Mouse (Mus musculus) heart, embryonic 16.5 days (tissue): ENCODE measurements around the gene Fry. TPM values are rescaled to one million over a fixed set of nuclear protein-coding genes. Genes with fewer than 3 reads are reported as not detected.

ENCODE experiments used
- ATAC-seq: fragments of 200-750 bp; cut with Nextera tagmentation; replicated peaks from 2 replicates; pipeline ENCODE4 v1.8.0; 2017; ENCODE audit warnings: moderate number of reproducible peaks; ENCODE audit not compliant: insufficient read depth, low FRiP score; ENCODE audit errors: extremely low read depth
- H3K27ac ChIP-seq: fragments of 300-500 bp; sonication (generic); 2 replicates; pipeline ENCODE4 v1.5.1; 2014; ENCODE audit warnings: mild to moderate bottlenecking, low read length, control low read depth, moderate library complexity
- H3K27me3 ChIP-seq: fragments of 300-500 bp; sonication (generic); 2 replicates; pipeline ENCODE4 v1.6.1; 2014; ENCODE audit warnings: low read length, mixed read lengths; ENCODE audit not compliant: control insufficient read depth, insufficient read depth
- H3K36me3 ChIP-seq: fragments of 300-500 bp; sonication (generic); 2 replicates; pipeline ENCODE4 v1.6.1; 2014; ENCODE audit not compliant: control insufficient read depth, insufficient read depth
- H3K4me1 ChIP-seq: fragments of 300-500 bp; sonication (generic); 2 replicates; pipeline ENCODE4 v1.6.1; 2014; ENCODE audit warnings: low read length, mixed read lengths; ENCODE audit not compliant: control insufficient read depth, insufficient read depth
- H3K4me2 ChIP-seq: fragments of 300-500 bp; sonication (generic); 2 replicates; pipeline ENCODE4 v1.6.1; 2014; ENCODE audit warnings: low read depth, mild to moderate bottlenecking, control low read depth, low read length
- H3K4me3 ChIP-seq: fragments of 300-500 bp; sonication (generic); 2 replicates; pipeline ENCODE4 v1.5.1; 2014; ENCODE audit warnings: mild to moderate bottlenecking, control low read depth, low read length
- H3K9ac ChIP-seq: fragments of 300-500 bp; sonication (generic); 2 replicates; pipeline ENCODE4 v1.6.1; 2014; ENCODE audit warnings: low read length, control low read depth
- H3K9me3 ChIP-seq: fragments of 300-500 bp; sonication (generic); replicated peaks from 2 replicates; pipeline ENCODE4 v1.6.1; 2016; ENCODE audit warnings: low read length; ENCODE audit not compliant: control insufficient read depth
- WGBS: fragments of 180-500 bp; shearing (Covaris S2); extraction: QIAGEN DNeasy Blood & Tissue Kit; methylation state at CpG from one replicate; pipeline ENCODE4 v1.1.7; 2014; 5-methylcytosine and 5-hydroxymethylcytosine counted together
- polyA plus RNA-seq: library from polyadenylated mRNA; unstranded; fragments of >200 nt; fragmentation: Nextera tagmentation; extraction: Ambion mirVana; gene quantifications from 2 replicates; pipeline ENCODE4 v1.2.1, GENCODE M21; 2015

The Fry gene
- polyA plus RNA-seq, 1 experiment from 2014 or later = 32.6 TPM

DNA sequence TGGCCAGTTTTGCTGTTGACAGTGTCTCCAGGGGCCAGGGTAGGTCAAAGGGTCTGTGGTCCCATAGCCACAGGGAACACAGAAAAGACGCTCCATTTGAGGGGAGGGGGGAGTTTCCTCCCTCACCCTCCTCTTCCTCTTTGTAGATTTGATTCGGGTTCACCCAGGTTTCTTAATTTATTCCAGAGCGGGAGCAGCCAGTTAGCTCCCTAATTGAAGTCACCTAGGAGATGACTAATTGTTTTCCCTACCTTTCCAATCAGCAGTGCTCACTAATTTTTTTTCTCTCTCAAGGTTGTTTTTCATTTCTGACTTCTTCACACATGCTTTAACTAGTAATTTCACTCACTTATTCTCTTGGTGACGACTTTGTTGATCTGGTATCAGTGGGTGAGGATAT lies 399.6 kb downstream of the Fry start, which contains the start of gene Zar1l:
Gene Zar1l (minus strand): TSS at position 101 of the 400 bp plus-strand sequence.
- no peaks in the 10 kb centered on the region for H3K9me3 ChIP-seq
- H3K27ac ChIP-seq = no peak within 1 kb of the TSS
- ATAC-seq = no peak
- H3K36me3 ChIP-seq = no peaks in the 10 kb centered on the region
- 53% methylated on average over 4 of the region's 4 CpGs for WGBS
- H3K9ac ChIP-seq = no peak within 1 kb of the TSS
- H3K4me3 ChIP-seq = no peak within 1 kb of the TSS
- H3K4me1 ChIP-seq = peaks cover 6% of the 10 kb centered on the region
- no peaks in the 10 kb centered on the region for H3K27me3 ChIP-seq
- H3K4me2 ChIP-seq = no peak within 1 kb of the TSS

GRCm38 (mm10) chr5:150519551-150519950 lies 401.1 kb downstream of the Fry start:
- Histone ChIP-seq H3K27me3 (no peaks in the 10 kb centered on the region), H3K9me3 (no peaks in the 10 kb centered on the region), H3K36me3 (no peaks in the 10 kb centered on the region), H3K9ac (no peak overlapping the region), H3K4me2 (no peak overlapping the region), H3K27ac (no peak overlapping the region), H3K4me1 (peaks cover 11% of the 10 kb centered on the region), H3K4me3 (no peak overlapping the region)
- WGBS = 91% methylated on average over 1 of the region's 1 CpGs
- ATAC-seq = no peak

DNA sequence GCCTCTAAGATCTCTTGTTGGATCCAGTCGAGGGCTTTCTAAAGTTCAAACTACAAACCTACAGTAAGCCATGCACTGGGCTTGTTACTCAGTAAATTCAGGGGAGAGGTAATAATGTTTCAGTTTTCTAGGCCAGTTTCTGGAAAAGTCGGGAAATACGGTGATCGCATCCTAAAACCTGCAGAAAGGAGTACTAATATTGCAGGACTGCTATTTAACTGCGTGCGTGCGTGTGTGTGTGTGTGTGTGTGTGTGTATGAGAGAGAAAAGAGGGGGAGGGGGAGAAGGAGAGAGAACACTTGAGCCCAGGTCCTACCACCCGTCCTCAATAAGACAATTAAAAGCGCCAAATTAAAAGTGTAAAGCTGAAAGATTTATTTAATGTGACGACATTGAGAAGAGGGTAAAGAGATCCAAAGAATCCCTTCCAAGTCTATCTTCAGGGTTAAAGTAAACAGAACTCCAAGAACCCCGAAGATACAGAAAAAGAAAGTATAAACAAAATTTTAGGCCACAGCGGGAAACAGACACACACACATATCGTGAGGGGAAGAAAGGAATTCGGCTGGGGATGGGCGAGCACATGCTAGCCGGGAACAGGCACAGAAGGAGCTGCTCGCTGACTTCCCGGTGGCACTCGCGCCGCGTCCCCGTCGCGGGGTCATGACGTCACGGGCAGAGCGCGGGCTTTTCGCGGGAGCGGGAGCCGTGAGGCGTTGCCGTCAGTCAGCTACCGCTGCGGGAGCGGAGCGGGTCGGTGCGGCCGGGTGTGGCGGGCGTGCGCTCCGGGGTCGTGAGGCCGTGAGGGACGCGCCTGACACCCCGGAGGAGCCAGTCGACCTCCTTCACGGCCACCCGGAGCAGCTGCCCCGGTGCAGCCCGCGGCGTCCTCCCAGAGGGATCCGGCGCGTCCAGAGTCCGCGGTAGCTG lies 403.8 kb downstream of the Fry start, which contains the start of gene Brca2:
Gene Brca2 (plus strand): TSS at position 694 of the 930 bp plus-strand sequence.
- no peaks in the 10 kb centered on the region for H3K27me3 ChIP-seq
- H3K4me3 ChIP-seq = peak within 1 kb of the TSS; percentile 90
- peak within 1 kb of the TSS; percentile 94 for H3K9ac ChIP-seq
- WGBS = 7% methylated on average over 53 of the region's 63 CpGs
- H3K4me1 ChIP-seq = peaks cover 11% of the 10 kb centered on the region
- no peaks in the 10 kb centered on the region for H3K9me3 ChIP-seq
- peaks cover 2% of the 10 kb centered on the region; the same call in 1 of the 2 replicates for H3K36me3 ChIP-seq
- peak within 1 kb of the TSS; percentile 90 for H3K4me2 ChIP-seq
- peak; percentile 92 for ATAC-seq
- H3K27ac ChIP-seq = peak within 1 kb of the TSS; percentile 78

GRCm38 (mm10) chr5:150522867-150523234 lies 404.4 kb downstream of the Fry start:
- Histone ChIP-seq H3K4me3 (peak overlapping the region; percentile 90), H3K27ac (peak overlapping the region; percentile 78), H3K36me3 (peaks cover 2% of the 10 kb centered on the region; the same call in 1 of the 2 replicates), H3K27me3 (no peaks in the 10 kb centered on the region), H3K9ac (peak overlapping the region; percentile 94), H3K4me2 (peak overlapping the region; percentile 90), H3K4me1 (peaks cover 11% of the 10 kb centered on the region), H3K9me3 (no peaks in the 10 kb centered on the region)
- WGBS = 8% methylated on average over 11 of the region's 11 CpGs
- no peak for ATAC-seq

GRCm38 (mm10) chr5:150525239-150525638 lies 406.8 kb downstream of the Fry start:
- ATAC-seq = no peak
- Histone ChIP-seq H3K9me3 (no peaks in the 10 kb centered on the region), H3K27ac (no peak overlapping the region), H3K36me3 (peaks cover 2% of the 10 kb centered on the region; the same call in 1 of the 2 replicates), H3K4me1 (peaks cover 11% of the 10 kb centered on the region), H3K4me2 (no peak overlapping the region), H3K9ac (no peak overlapping the region), H3K4me3 (no peak overlapping the region), H3K27me3 (no peaks in the 10 kb centered on the region)
- WGBS = 85% methylated on average over 2 of the region's 2 CpGs

DNA sequence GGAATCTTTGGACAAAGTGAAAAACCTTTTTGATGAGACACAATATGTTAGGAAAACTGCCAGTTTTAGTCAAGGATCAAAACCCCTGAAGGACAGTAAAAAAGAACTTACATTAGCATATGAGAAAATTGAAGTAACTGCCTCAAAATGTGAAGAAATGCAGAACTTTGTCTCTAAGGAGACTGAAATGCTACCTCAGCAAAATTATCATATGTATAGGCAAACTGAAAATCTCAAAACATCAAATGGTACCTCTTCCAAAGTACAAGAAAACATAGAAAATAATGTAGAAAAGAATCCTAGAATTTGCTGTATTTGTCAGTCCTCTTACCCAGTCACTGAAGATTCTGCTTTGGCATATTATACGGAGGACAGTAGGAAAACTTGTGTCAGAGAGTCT lies 422.9 kb downstream of the Fry start:
- Histone ChIP-seq H3K9ac (no peak overlapping the region), H3K27me3 (no peaks in the 10 kb centered on the region), H3K4me3 (no peak overlapping the region), H3K36me3 (peaks cover 26% of the 10 kb centered on the region), H3K4me1 (no peaks in the 10 kb centered on the region), H3K27ac (no peak overlapping the region), H3K9me3 (no peaks in the 10 kb centered on the region), H3K4me2 (no peak overlapping the region)
- no peak for ATAC-seq
- WGBS = 95% methylated on average over 1 of the region's 1 CpGs

GRCm38 (mm10) chr5:150543184-150543583 lies 424.7 kb downstream of the Fry start:
- 75% methylated on average over 2 of the region's 2 CpGs for WGBS
- Histone ChIP-seq H3K9ac (no peak overlapping the region), H3K4me1 (no peaks in the 10 kb centered on the region), H3K27me3 (no peaks in the 10 kb centered on the region), H3K4me2 (no peak overlapping the region), H3K36me3 (peaks cover 16% of the 10 kb centered on the region), H3K27ac (no peak overlapping the region), H3K4me3 (no peak overlapping the region), H3K9me3 (no peaks in the 10 kb centered on the region)
- ATAC-seq = no peak

Other genes with a start within 250 kb of the Fry start
- gene Rxfp2, start 100.0 kb upstream of the Fry start, polyA plus RNA-seq = 0.21 and 0.22 TPM in 2 replicates